Mouse (Mus musculus): ENCODE results near the gene Emid1. TPM values are rescaled to one million over a fixed set of nuclear protein-coding genes. Genes with fewer than 3 reads are reported as not detected.

Gene Emid1
- polyA plus RNA-seq, 1 experiment from 2014 or later: 16.4 TPM

GRCm38 (mm10) chr11:5103986-5104509, 48.0 kb downstream of the Emid1 start:
- Histone ChIP-seq H3K36me3 (peaks cover 18% of the 10 kb centered on the region), H3K4me3 (replicated peaks) (no peak overlapping the region), H3K4me1 (replicated peaks) (peaks cover 18% of the 10 kb centered on the region), H3K27me3 (no peaks in the 10 kb centered on the region), H3K9ac (replicated peaks) (0 out of 2 replicates have a peak overlapping the region, but pooled peaks have one; percentile 5), H3K4me2 (no peak overlapping the region), H3K27ac (no peak overlapping the region), H3K9me3 (no peaks in the 10 kb centered on the region)
- no peak for ATAC-seq (ENCODE audit: insufficient number of reproducible peaks, insufficient read depth, low FRiP score, low TSS enrichment, low read depth)
- WGBS: 96% methylated on average over 4 of the region's 4 CpGs

- Histone ChIP-seq H3K4me1 (replicated peaks) (peaks cover 21% of the 10 kb centered on the region), H3K9ac (replicated peaks) (no peak overlapping the region), H3K9me3 (no peaks in the 10 kb centered on the region), H3K27me3 (no peaks in the 10 kb centered on the region), H3K27ac (no peak overlapping the region), H3K4me2 (no peak overlapping the region), H3K36me3 (peaks cover 18% of the 10 kb centered on the region), H3K4me3 (replicated peaks) (no peak overlapping the region)
- 92% methylated on average over 7 of the region's 7 CpGs for WGBS
- ATAC-seq (ENCODE audit: insufficient number of reproducible peaks, insufficient read depth, low FRiP score, low TSS enrichment, low read depth): no peak
Observed at GRCm38 (mm10) chr11:5102384-5102783, 49.7 kb downstream of the Emid1 start.

- 0 out of 2 replicates have a peak overlapping the region, but pooled peaks have one; percentile 4 for H3K27ac ChIP-seq
- H3K9ac ChIP-seq (replicated peaks): no peak overlapping the region
- WGBS: 73% methylated on average over 6 of the region's 6 CpGs
- no peaks in the 10 kb centered on the region for H3K27me3 ChIP-seq
- H3K4me2 ChIP-seq: 0 out of 2 replicates have a peak overlapping the region, but pooled peaks have one; percentile 67
- H3K4me3 ChIP-seq (replicated peaks): no peak overlapping the region
- ATAC-seq (ENCODE audit: insufficient number of reproducible peaks, insufficient read depth, low FRiP score, low TSS enrichment, low read depth): no peak
- H3K36me3 ChIP-seq: peaks cover 18% of the 10 kb centered on the region
- H3K4me1 ChIP-seq (replicated peaks): peaks cover 28% of the 10 kb centered on the region
- H3K9me3 ChIP-seq: no peaks in the 10 kb centered on the region
Observed at GRCm38 (mm10) chr11:5101641-5102040, 50.4 kb downstream of the Emid1 start.

- Histone ChIP-seq H3K36me3 (peaks cover 18% of the 10 kb centered on the region), H3K4me1 (replicated peaks) (peaks cover 36% of the 10 kb centered on the region), H3K27ac (peak overlapping the region; percentile 97; the same call in 1 of the 2 replicates), H3K4me3 (replicated peaks) (peak overlapping the region; percentile 100), H3K4me2 (peak overlapping the region; percentile 67), H3K27me3 (no peaks in the 10 kb centered on the region), H3K9me3 (no peaks in the 10 kb centered on the region), H3K9ac (replicated peaks) (0 out of 2 replicates have a peak overlapping the region, but pooled peaks have one; percentile 99)
- 38% methylated on average over 5 of the region's 5 CpGs for WGBS
- ATAC-seq (ENCODE audit: insufficient number of reproducible peaks, insufficient read depth, low FRiP score, low TSS enrichment, low read depth): no peak
Observed at GRCm38 (mm10) chr11:5100801-5101200, 51.3 kb downstream of the Emid1 start.

DNA sequence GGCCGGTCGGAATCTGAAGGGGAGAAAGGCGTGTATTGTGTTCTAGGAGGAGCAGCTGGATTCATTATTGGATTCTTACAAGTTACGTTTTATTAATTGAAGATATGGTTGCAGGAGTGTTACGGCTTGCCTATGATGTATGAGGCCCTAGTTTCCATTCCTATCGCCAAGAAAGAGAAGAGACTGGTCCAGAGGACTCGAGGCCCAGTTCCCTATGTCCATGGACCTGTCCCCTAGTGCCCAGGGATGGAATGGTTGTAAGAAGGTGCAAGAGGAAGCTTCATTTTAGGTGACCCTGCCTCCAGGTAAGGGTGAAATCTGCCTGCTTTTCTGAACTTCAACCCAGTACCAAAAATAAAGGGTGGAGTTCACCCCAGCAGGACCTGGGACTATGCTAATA, 51.8 kb downstream of the Emid1 start:
- Histone ChIP-seq H3K4me3 (replicated peaks) (peak overlapping the region; percentile 100), H3K36me3 (peaks cover 18% of the 10 kb centered on the region), H3K27me3 (no peaks in the 10 kb centered on the region), H3K4me2 (peak overlapping the region; percentile 67), H3K4me1 (replicated peaks) (peaks cover 37% of the 10 kb centered on the region), H3K9me3 (no peaks in the 10 kb centered on the region), H3K27ac (peak overlapping the region; percentile 97), H3K9ac (replicated peaks) (peak overlapping the region; percentile 99)
- ATAC-seq (ENCODE audit: insufficient number of reproducible peaks, insufficient read depth, low FRiP score, low TSS enrichment, low read depth): no peak
- 2% methylated on average over 7 of the region's 7 CpGs for WGBS

DNA sequence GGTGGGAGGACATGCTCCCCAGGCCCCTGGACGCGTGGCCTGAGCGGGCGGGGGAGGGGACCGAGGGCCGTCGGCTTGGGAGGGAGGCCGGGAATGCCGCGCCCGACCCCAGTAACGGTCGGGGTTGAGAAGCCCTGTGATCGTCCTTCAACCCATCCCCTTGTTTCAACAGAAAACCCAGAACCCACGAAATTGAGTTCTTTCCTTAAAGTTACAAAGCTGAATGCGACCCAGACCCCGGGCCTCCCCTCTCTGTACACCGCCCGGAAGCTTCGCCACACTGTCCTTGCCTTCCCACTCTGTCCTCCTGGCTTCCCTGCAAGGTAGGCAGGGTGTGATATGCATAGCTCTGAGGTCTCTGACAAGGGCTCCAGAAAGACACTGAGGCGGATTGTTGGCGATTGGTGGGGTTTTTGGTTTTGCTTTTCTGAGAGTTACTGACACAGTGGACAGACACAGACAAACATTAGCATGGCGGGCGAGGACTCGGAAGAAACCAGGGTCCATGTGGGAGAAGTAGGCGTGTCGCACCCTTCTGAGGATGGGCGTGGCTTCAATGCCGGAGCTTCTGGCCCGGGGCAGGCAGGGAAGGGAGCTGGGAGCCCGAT, 52.4 kb downstream of the Emid1 start:
- H3K27ac ChIP-seq: peak overlapping the region; percentile 97
- peak overlapping the region; percentile 67 for H3K4me2 ChIP-seq
- H3K4me3 ChIP-seq (replicated peaks): peak overlapping the region; percentile 100
- H3K4me1 ChIP-seq (replicated peaks): peaks cover 37% of the 10 kb centered on the region
- H3K9ac ChIP-seq (replicated peaks): peak overlapping the region; percentile 99
- H3K9me3 ChIP-seq: no peaks in the 10 kb centered on the region
- under 1% methylated on average over 31 of the region's 31 CpGs for WGBS
- H3K36me3 ChIP-seq: peaks cover 17% of the 10 kb centered on the region
- peak; percentile 71 for ATAC-seq (ENCODE audit: insufficient number of reproducible peaks, insufficient read depth, low FRiP score, low TSS enrichment, low read depth)
- no peaks in the 10 kb centered on the region for H3K27me3 ChIP-seq

GRCm38 (mm10) chr11:5098736-5099542, 53.1 kb downstream of the Emid1 start, which contains the start of the genes Rhbdd3 and Ewsr1:
TSS of gene Rhbdd3 (plus strand) at chr11:5098926.
TSS of gene Ewsr1 (minus strand) at chr11:5099266.
- H3K27me3 ChIP-seq: no peaks in the 10 kb centered on the region
- peak within 1 kb of the TSS; percentile 99 for H3K9ac ChIP-seq (replicated peaks)
- H3K4me3 ChIP-seq (replicated peaks): peak within 1 kb of the TSS; percentile 100
- peak within 1 kb of the TSS; percentile 92 for H3K4me2 ChIP-seq
- H3K4me1 ChIP-seq (replicated peaks): peaks cover 41% of the 10 kb centered on the region
- peak within 1 kb of the TSS; percentile 97 for H3K27ac ChIP-seq
- under 1% methylated on average over 92 of the region's 92 CpGs for WGBS
- H3K36me3 ChIP-seq: peaks cover 10% of the 10 kb centered on the region
- no peaks in the 10 kb centered on the region for H3K9me3 ChIP-seq
- peak; percentile 85 for ATAC-seq (ENCODE audit: insufficient number of reproducible peaks, insufficient read depth, low FRiP score, low TSS enrichment, low read depth)

GRCm38 (mm10) chr11:5098035-5098735, 53.9 kb downstream of the Emid1 start:
- peak overlapping the region; percentile 100 for H3K4me3 ChIP-seq (replicated peaks)
- WGBS: under 1% methylated on average over 44 of the region's 44 CpGs
- peaks cover 41% of the 10 kb centered on the region for H3K4me1 ChIP-seq (replicated peaks)
- H3K9ac ChIP-seq (replicated peaks): peak overlapping the region; percentile 99
- H3K4me2 ChIP-seq: peak overlapping the region; percentile 92
- H3K36me3 ChIP-seq: peaks cover 8% of the 10 kb centered on the region
- H3K9me3 ChIP-seq: no peaks in the 10 kb centered on the region
- H3K27ac ChIP-seq: peak overlapping the region; percentile 97
- no peak for ATAC-seq (ENCODE audit: insufficient number of reproducible peaks, insufficient read depth, low FRiP score, low TSS enrichment, low read depth)
- H3K27me3 ChIP-seq: no peaks in the 10 kb centered on the region

- Histone ChIP-seq H3K36me3 (peaks cover 20% of the 10 kb centered on the region), H3K9me3 (no peaks in the 10 kb centered on the region), H3K27ac (no peak overlapping the region), H3K4me2 (peak overlapping the region; percentile 92), H3K27me3 (no peaks in the 10 kb centered on the region), H3K4me1 (replicated peaks) (peaks cover 37% of the 10 kb centered on the region), H3K4me3 (replicated peaks) (peak overlapping the region; percentile 100), H3K9ac (replicated peaks) (peak overlapping the region; percentile 99)
- ATAC-seq (ENCODE audit: insufficient number of reproducible peaks, insufficient read depth, low FRiP score, low TSS enrichment, low read depth): no peak
- WGBS: 75% methylated on average over 8 of the region's 8 CpGs
Observed at GRCm38 (mm10) chr11:5096480-5097020, 55.5 kb downstream of the Emid1 start.

DNA sequence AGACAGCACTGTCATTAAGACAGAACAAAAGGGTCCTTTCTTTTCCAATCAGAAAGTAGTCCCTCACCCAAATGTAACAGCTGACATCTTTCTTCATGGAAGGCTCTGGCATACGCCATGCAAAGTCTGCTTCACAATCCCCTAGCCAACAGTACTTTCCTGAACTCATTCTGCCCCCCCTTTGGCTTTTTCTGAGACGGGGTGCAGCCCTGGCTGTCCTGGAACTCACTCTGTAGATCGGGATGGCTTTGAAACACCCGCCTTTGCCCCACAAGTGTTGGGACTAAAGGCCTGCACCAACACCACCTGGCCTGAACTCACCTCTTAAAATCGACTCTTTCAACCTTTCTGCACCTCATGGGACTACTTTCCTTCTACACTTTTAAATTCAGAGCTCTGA, 56.2 kb downstream of the Emid1 start:
- no peak overlapping the region for H3K9ac ChIP-seq (replicated peaks)
- no peak overlapping the region for H3K4me3 ChIP-seq (replicated peaks)
- WGBS: 83% methylated on average over 5 of the region's 5 CpGs
- no peak for ATAC-seq (ENCODE audit: insufficient number of reproducible peaks, insufficient read depth, low FRiP score, low TSS enrichment, low read depth)
- peaks cover 27% of the 10 kb centered on the region for H3K36me3 ChIP-seq
- H3K27ac ChIP-seq: no peak overlapping the region
- H3K9me3 ChIP-seq: no peaks in the 10 kb centered on the region
- H3K4me1 ChIP-seq (replicated peaks): peaks cover 30% of the 10 kb centered on the region
- H3K27me3 ChIP-seq: no peaks in the 10 kb centered on the region
- 0 out of 2 replicates have a peak overlapping the region, but pooled peaks have one; percentile 4 for H3K4me2 ChIP-seq

Measured in limb, embryonic 12.5 days (tissue).